In genomic region chr7:47271547-47271946, GRCm38 (mm10) we compare ENCODE assay signal across 28 mouse cellular contexts. TPM values are rescaled to one million over a fixed set of nuclear protein-coding genes. Genes with fewer than 3 reads are reported as not detected.
"Had no signal": no experiment of that assay in that cellular context is flagged by ENCODE, and none has a peak within 500 bp of the region (broad histone marks: within the 10 kb centered on the region; RNA-seq: fewer than 3 reads in every experiment).

No protein-coding gene starts in this region.

RNA-seq across cellular contexts. Expression of gene Mrgpra9, which starts 18.9 kb away (rescaled TPM):
- total RNA-seq: forebrain, postnatal 0 days; gastrocnemius, adult 18-20 months; gastrocnemius, adult 2 months; gastrocnemius, adult 8-10 months; gastrocnemius, postnatal 10 days; gastrocnemius, postnatal 14 days; gastrocnemius, postnatal 25 days; gastrocnemius, postnatal 36 days; gastrocnemius, postnatal 4 days; heart, adult 18-20 months; heart, adult 2 months; heart, adult 8-10 months had no signal
- polyA plus RNA-seq: cortical plate, adult 2 months; embryonic facial prominence, embryonic 10.5 days; embryonic facial prominence, embryonic 11.5 days; embryonic facial prominence, embryonic 12.5 days; embryonic facial prominence, embryonic 14.5 days; embryonic facial prominence, embryonic 15.5 days; erythroblast, embryonic 14.5 days; forebrain, embryonic 10.5 days; forebrain, embryonic 11.5 days; forebrain, embryonic 12.5 days; forebrain, embryonic 13.5 days; forebrain, embryonic 14.5 days; forebrain, embryonic 15.5 days; forebrain, embryonic 16.5 days; forebrain, postnatal 0 days; frontal cortex, adult 2 months; gonadal fat pad, adult 2 months; heart, adult 2 months had no signal
